Mouse (Mus musculus) thymus, postnatal 25 days (tissue): ENCODE measurements around the gene Setd3.

Experiments used
- DNase-seq: peaks from one replicate; pipeline ENCODE4 v3.0.0; 2022

Setd3 gene

DNA sequence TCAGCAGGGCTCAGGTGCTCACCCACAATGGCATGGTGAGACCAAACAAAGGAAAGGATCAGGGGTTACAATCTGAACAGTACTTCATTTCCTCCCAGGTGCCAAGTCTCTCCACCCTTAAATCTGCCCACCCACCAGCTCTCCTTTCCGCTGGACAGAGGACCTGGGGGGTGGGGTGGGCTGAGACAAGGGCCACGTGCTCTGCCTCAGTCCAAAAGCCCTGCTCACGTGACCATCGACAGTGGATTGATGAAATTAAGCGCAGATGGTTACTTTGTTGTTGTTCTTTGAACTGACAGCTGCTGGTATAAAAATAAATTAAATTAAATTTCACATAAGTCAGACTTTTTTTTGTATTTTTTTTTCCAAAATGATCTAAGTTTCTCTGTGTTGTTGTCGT lies 109.6 kb downstream of the Setd3 start:
- DNase-seq: no peak

- DNase-seq: no peak
Observed at GRCm38 (mm10) chr12:108067811-108068375, 111.2 kb downstream of the Setd3 start.

GRCm38 (mm10) chr12:108067231-108067630 lies 111.9 kb downstream of the Setd3 start:
- no peak for DNase-seq

- no peak for DNase-seq
Observed at GRCm38 (mm10) chr12:108064396-108064998, 114.6 kb downstream of the Setd3 start.

- no peak for DNase-seq
Observed at GRCm38 (mm10) chr12:108063986-108064385, 115.1 kb downstream of the Setd3 start.

- DNase-seq: no peak
Observed at GRCm38 (mm10) chr12:108062137-108062536, 117.0 kb downstream of the Setd3 start.

DNA sequence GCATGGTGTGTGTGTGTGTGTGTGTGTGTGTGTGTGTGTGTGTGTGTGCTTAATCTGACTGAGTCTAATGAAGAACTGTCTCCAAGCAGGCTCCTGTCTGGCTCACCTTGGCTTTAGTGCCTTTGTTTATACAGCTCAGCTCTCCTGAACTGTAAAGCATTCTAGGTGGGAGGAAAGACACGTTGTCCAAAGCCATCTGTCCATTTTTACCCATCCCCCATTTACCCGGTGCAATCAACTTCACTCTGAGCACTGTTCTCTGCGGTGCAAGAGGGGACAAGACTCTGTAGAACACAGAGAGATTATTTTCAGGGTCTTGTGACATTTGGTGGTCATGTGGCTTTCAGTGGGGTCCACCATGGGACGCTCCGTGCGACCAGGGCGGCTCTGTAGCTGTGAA lies 117.5 kb downstream of the Setd3 start:
- DNase-seq: no peak
